Mouse (Mus musculus) megakaryocyte, embryonic 14.5 days (primary cell): ENCODE measurements around the gene Agap3.

ENCODE experiments used
- FLI1 ChIP-seq: IDR thresholded peaks from 2 replicates; pipeline ENCODE4 v1.6.1; 2012; ENCODE audit warnings: low read length, inconsistent platforms, mixed read lengths
- GATA1 ChIP-seq: IDR thresholded peaks from 3 replicates; pipeline ENCODE4 v1.6.1; 2012; ENCODE audit warnings: mixed read lengths, low read length, inconsistent platforms, borderline replicate concordance

DNA sequence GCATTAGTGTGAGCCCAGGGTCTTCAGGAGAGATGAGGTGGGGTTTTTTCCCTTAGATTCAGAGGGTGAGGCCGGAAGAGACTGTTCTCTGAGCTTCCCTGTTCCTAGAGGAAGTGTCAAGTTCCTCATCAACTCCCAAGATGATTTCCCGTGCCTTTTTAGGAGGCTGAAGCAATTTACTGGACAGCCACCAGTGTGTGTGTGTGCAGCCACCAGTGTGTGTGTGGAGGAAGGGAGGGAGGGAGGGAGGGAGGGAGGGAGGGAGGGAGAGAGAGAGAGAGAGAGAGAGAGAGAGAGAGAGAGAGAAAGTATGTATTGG lies 2.0 kb downstream of the Agap3 start:
- TF ChIP-seq GATA1: no peak
- TF ChIP-seq FLI1: no peak
